Mouse (Mus musculus) CD4-positive, CD25-positive, alpha-beta regulatory T cell, adult 2 months (primary cell): ENCODE data around the gene Unc93a2.
"Not testable (repeated sequence)": the region's sequence is repeated elsewhere in the genome, so short reads cannot be mapped to it uniquely, and the experiment has no call there.

ENCODE experiments used
- DNase-seq: peaks from one replicate; pipeline ENCODE4 v3.0.0-alpha.2; 2012; ENCODE audit warnings: low read depth, low spot score

Gene Unc93a2

GRCm38 (mm10) chr17:7385364-7385763 lies at the start of gene Unc93a2:
TSS of gene Unc93a2 (minus strand) at chr17:7385464.
- DNase-seq: not testable (repeated sequence)

GRCm38 (mm10) chr17:7434121-7434520 lies 48.9 kb upstream of the Unc93a2 start:
- DNase-seq: not testable (repeated sequence)

DNA sequence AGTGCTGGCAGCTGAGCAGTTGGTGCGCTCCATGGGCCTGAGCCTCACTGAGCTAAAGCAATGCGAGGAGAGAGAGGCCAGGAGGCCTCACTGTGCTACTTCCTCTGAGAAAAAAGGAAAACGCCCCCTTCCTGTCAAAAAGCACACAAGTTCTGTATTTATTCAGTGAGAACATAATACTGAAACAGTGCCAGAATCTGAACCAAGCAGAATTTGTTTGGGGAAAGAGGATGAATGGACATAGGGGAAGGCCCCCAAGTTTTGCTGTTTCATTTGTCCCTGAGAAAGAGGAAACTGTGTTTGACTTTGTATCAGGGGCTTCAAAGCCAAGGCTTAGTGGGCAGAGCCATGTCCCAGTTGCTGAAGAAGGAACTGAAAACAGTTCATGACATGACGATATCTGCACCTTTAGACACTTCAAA lies 45.0 kb upstream of the Unc93a2 start:
- DNase-seq: not testable (repeated sequence)

DNA sequence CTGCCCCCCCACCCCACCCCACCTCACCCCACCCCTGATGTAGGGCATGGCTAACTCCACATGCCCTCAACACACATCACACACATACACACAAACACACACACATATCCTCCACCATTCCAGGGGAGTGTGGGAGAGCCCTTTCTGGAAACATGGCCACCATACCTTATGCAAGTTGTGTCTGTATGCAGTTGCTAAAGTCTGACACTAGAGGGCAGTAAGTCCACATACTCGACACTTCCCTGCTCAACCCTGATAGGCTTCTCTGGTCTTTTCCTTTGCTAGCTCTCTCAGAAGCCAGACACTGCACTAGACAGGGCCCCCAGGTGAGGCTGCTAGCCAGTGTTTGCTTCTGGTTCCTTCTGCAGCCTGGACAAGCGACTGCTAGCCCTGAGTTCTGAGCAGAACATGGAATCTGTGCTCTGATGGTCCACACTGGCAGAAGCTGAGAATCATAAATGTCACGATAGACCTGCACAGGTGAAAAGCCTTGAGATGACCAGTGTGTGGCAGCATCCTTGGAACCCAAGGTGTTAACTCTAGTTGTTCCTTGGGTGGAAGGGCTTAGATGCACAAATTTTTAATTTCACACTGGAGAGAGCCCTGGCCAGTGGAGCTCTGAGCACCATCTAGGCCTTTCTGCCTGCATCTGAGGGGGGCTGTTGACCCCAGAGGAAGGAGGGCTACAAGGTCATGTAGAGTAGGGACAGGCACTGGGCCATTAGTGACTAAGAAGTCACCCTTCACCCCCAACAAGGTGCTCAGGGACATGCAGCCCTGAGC lies 35.1 kb upstream of the Unc93a2 start:
- peak; percentile 4 for DNase-seq

- not testable (repeated sequence) for DNase-seq
Observed at GRCm38 (mm10) chr17:7414601-7415310, 29.5 kb upstream of the Unc93a2 start.

GRCm38 (mm10) chr17:7413336-7413735 lies 28.1 kb upstream of the Unc93a2 start:
- not testable (repeated sequence) for DNase-seq

GRCm38 (mm10) chr17:7399770-7400169 lies 14.5 kb upstream of the Unc93a2 start:
- DNase-seq: not testable (repeated sequence)

GRCm38 (mm10) chr17:7398198-7398847 lies 13.1 kb upstream of the Unc93a2 start:
- peak; percentile 50 for DNase-seq

DNA sequence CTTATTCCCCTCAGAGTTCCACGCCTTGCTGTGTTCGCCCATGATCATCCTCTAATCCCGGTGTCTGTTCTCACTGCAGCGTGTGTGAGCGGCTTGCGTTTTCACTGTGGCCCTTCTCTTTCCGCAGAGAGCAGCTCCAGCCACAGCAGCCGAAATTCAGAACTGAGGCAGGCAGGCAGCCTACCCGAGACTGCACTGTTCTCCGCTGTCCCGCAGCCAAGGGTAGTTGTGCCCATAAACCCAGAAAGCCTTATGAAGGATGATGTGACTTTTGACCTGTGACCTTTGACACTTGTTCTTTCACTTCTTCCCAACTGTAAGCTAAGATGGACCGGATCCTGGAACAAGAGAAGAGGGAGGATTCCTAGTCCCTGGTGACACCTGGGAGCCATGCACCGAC lies 11.8 kb upstream of the Unc93a2 start:
- DNase-seq: not testable (repeated sequence)

GRCm38 (mm10) chr17:7396288-7396687 lies 11.0 kb upstream of the Unc93a2 start:
- not testable (repeated sequence) for DNase-seq

DNA sequence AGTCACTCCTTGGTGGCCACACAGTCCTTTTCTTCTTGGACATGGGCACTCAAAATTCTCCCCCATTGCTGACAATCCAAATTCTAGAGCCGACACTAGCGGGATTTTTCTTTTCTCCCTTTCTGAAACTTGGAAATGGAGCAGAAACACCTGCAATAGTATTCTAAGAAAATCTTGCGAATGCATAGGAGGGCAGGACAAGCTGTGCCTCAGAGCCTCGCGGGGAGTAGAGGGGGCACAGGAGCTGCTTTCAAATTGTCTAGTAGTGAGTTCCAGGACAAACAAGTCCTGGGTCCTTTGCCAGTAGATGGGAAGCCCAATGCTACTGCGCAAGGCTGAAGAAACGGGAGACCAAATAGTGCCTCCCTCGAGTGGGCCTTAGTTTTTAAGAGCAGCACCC lies 10.4 kb upstream of the Unc93a2 start:
- not testable (repeated sequence) for DNase-seq

GRCm38 (mm10) chr17:7395116-7395515 lies 9.9 kb upstream of the Unc93a2 start:
- DNase-seq: not testable (repeated sequence)

- not testable (repeated sequence) for DNase-seq
Observed at GRCm38 (mm10) chr17:7389898-7390297, 4.6 kb upstream of the Unc93a2 start.

DNA sequence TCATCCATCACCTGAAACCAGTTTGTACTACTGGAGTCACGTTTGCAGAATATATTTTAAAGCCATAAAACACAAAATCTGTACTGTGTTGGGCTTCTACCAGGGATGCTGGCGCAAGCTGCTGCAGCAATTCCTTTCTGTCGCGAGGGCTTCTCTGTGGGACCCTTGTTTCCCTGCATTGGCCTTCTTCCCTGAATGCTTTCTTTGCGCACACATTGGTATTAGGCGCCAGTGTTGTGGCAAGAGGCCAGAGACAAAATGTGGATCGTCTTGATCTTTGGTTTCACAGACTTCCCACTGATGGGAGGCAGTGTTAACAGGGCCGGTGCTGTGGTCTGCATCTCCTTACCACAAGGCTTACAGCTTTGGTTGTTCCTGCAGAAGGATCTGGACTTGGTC lies 3.7 kb upstream of the Unc93a2 start:
- DNase-seq: not testable (repeated sequence)

GRCm38 (mm10) chr17:7388341-7388957 lies 3.2 kb upstream of the Unc93a2 start:
- DNase-seq: not testable (repeated sequence)

GRCm38 (mm10) chr17:7386016-7386415 lies 752 bp upstream of the Unc93a2 start:
- DNase-seq: not testable (repeated sequence)

DNA sequence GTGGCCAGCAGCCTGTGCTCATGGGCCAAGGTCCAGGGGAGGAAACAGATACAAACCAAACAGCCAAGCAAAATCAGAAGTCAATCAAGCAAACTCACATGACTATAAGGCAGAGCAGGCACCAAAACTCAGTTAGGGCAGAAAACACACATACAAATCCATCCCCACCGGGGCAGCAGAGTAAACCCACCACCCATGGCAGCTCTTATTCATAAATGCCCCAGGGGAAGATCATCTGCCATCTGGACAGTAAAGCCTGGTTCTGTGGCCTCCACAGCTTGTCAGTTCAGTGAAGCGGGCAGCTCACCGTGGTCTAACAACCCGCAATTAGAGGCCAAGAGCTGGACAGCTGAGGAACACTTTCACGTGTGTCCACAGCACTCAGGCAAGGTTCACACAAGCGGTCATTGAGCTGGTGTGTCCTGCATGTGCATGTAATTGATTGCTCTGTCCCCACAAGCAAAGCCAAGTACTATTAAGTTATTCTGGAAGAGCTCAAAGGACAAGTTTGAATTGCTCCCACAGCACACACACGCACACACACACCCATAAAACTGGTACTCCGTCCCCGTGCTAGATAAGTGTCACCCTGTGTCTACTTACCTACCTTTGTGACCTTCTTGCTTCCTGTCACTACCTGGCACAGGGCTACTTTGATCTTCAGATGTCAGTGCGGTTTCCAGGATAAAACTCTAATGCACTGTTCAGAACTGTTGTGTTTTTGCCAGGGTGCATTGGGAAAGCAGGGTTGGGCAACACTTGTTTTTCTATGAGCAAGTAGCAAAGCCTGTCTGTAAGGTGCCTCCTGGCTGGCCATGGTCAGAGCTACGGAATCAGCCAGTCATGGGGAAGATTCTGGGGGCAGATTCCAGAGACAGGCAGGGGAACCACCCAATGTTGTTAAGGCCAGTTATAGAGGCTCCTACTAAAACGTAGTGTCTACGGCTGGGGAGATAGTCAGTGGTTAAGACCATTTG lies 1.8 kb downstream of the Unc93a2 start:
- not testable (repeated sequence) for DNase-seq

DNA sequence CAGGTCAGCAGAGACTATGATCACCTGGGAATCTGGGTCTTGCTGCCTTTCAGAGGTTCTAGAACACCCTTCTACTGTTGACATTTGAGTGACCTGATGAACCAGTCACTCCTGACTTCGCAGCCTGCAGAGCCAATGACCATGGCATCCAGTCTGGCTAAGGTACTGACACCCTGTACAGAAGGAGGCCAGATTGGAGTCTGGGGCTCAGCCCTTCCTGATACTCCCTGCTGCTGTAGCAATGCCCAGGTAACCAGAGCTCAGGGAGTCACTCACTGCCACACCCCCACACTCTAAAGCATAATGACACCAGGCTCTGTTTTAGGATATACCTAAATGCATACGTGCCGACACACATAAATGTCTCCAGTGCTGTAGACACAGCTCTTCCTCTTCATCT lies 2.6 kb downstream of the Unc93a2 start:
- DNase-seq: not testable (repeated sequence)

GRCm38 (mm10) chr17:7377907-7378306 lies 7.4 kb downstream of the Unc93a2 start:
- DNase-seq: not testable (repeated sequence)

GRCm38 (mm10) chr17:7376951-7377700 lies 8.1 kb downstream of the Unc93a2 start:
- DNase-seq: not testable (repeated sequence)
